Mouse (Mus musculus) layer of hippocampus, adult 18-20 months (tissue): Measurements from ENCODE around the gene Map3k11. TPM values are rescaled to one million over a fixed set of nuclear protein-coding genes. Genes with fewer than 3 reads are reported as not detected.

Source experiments
- DNase-seq, 2 experiments: peaks; one replicate each; pipeline ENCODE4 v3.0.0; 2022; ENCODE audit warnings: low spot score in 2 of 2
- total RNA-seq, 2 experiments: library from RNA; stranded (reverse); gene quantifications; 2 replicates each; pipeline ENCODE4 v1.2.3; 2021

Map3k11 gene
- total RNA-seq, 2 experiments from 2014 or later, result 17.6 to 18.1 TPM

DNA sequence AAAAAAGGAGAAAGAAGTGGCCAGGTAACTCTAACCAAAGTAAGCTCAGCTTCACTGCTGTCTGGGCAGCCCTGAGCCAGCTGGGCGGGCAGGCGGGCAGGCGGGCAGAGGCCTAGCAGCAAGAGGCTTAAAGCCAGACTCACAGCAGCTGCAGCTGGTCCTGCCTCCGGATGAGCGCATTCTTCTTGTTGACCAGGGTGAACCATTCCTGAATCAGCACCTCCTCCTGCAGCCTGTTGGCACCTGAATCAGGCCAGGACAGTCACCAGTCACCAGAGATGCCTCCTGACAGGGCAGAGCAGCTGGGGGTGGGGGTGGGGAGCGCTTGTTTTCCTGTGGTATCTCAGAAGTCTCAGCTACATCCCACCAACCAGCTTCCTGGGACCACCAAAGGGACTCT, 21.5 kb downstream of the Map3k11 start:
- DNase-seq, result no peak

DNA sequence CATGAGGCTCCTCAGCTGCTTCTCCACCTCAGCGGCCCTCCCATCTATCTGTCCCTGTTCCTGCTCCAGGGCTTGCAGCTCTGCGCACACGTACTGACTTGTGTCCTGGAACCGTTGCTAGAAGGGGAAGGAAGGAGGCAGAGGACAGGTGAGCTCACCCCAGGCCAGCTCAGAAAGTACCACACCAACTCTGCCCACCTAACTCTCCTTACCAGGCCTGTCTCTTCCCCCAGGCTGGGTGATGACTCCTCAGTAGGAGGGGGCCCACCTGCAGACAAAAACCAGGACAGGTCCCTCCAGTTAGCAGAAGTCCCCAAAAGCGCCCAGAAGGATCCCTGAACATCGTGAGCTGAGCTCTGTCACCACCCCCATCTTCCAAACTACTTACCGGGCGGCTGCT, 22.0 kb downstream of the Map3k11 start:
- DNase-seq, result no peak

DNA sequence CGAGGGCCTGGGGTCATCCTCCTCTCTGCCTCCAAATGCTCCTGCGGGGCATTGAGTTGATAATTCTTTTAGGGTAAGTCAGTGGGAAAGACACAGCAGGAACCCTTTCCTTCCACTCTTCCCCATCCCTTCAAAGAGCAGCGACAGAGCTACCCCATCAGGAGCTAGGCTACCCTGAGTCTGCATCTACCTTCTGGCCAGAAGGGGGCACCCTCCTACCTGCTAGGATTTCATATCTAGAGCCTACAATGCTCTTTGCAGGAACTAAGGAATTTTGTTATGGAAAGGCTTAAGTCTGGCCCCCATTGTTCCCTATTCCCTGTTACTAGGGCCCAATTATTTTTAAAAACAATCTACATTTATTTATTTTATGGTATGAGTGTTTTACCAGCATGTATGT, 22.7 kb downstream of the Map3k11 start:
- DNase-seq, result peak in 1 of 2 experiments; percentile 90

DNA sequence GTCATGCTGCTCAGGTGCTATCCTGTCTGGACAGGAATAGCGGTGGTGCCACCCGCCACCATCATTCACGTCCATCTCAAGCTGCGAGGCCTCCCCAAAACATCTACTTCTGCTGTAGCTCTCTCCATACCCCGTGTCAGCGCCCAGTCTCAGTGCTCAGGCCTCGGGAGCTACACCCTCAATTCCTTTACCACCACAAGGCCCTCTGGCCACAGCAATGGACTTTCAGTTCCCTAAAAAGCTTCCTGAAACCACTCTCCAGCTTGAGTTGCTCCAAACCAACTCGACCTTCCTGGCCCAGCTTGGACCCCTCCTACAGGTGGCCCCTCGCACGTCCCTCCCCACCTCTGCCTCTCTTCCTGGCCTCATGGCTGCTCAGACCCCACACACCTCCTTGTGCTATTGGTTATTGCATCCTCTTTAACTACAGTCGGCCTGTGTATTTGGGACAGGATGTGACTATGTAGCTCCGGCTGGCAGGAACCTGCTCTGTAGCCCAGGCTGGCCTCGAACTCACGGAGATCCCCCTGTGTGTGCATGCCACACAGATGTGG, 23.4 kb downstream of the Map3k11 start:
- DNase-seq, result no peak

- DNase-seq, result no peak
These were observed 24.7 kb downstream of the Map3k11 start for GRCm38 (mm10) chr19:5713255-5713654.

DNA sequence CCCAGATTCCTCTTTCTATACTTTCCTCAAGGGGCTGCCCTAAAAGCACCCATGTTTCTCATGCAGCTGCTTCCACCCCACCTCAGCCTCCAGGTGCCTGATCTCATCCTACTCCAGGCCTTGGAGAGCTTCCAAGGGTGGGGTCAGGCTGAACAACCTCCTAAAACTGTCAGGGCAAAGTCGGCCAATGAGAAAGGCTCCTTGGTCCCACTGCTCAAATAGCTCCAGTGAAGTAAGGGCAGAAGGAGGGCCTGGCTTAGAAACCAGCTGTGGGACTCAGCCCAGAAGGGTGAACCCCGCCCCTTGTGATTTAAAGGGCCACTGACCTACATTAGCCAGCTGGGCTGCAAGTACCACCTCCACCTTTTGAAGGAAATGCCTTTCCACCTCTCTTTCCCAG, 25.2 kb downstream of the Map3k11 start:
- DNase-seq, result no peak

GRCm38 (mm10) chr19:5715793-5716688, 27.5 kb downstream of the Map3k11 start:
- DNase-seq, result peak; percentile 50 to 68

GRCm38 (mm10) chr19:5716955-5717354, 28.4 kb downstream of the Map3k11 start:
- DNase-seq, result no peak

DNA sequence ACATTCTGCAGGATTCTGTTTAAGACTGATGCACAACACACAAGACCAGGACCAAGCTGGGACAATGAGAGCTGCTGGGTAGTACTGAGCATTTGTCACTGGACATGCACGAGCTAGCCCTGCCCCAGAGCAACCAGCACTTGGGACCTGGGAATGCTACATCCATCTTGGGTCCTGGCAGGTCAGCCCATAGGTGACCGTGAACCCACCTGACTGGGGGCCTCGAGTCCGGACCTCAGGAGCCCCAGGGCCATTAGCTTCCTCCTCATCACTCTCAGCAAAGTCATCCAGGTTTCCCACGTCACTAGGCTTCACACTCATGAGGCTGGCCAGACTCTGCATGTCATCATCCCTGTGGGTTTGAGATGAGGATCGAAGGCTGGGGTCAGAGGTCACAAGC, 32.7 kb downstream of the Map3k11 start:
- no peak for DNase-seq

DNA sequence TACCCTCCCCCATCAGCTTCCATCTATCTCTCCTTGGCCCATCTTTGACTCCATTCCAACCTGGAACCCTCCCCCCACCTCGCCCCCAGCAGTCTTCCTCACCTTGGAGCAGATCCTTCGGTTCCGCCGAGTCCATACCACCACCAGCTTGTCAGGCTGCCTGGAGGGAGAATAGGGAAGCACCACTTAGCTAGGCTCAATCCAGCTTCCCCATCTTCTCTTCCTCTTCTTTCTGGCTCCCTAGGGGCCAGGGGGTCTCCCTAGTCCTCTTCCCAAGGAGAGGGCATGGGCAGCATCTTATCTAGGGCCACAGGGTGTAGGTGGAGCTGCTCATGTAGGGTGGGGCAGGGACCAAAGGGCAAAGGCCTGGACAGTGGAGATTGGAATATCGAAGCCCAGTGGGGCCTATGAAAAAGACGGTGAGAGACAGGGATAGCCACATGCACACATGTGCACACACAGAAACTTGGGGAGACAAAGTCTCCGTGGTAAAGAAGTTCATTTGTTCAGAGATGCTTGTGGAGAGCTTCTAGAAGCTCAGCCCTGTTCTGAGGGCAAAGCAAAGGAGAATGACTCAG, 34.4 kb downstream of the Map3k11 start:
- DNase-seq, result no peak

- no peak for DNase-seq
These were observed 35.5 kb downstream of the Map3k11 start for GRCm38 (mm10) chr19:5723934-5724548.

DNA sequence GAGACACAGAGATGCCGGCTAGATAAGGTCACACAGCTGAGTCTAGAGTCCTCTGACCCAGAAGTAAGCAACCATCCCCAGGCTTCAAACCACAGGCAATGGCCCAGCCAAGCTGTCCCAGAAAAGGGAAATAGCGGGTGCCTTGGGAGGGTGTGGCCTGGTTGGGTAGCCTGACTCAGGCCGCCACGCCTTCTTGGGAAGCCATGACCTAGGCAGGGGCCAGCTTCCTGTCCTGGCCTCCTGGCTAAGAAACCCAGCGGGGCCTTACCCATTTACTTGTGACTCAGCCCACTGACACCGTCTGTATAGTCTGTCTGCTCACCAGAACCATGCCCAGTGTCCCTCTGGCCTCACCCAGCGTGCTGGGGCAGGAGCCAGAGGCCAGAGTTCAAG, 36.0 kb downstream of the Map3k11 start:
- no peak for DNase-seq

DNA sequence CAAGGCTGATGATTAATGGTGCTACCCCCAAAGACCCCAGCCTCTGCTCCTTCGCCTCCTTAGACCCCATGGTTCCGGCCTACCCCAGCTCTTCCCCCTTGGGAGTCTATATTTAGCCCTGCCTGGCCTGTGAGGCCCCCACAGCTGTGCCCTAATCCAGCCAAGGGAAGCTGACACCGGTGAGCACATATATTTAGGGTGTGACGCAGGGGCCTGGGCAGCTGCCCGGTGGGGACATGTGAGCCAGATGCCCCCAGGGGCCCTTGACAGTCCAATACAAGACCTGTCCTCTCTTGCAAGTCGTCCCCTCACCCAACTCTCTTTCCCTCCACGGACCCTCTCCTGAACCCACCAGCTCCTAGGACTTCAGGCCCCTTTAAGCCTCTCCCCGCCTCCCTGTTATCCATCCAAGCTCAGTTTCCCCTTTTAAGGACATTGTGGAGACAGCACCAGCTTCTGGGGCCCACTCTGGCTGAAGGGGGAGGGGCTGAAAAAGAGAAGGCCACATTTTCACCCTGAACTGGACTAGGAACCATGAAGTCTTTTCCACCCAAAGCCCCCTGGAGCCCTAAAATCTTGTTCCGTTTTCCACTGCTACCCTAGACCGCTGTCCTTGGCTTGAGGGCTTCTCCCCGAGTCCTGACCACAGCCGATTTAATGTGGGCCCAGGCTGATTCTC, 36.6 kb downstream of the Map3k11 start:
- no peak for DNase-seq

DNA sequence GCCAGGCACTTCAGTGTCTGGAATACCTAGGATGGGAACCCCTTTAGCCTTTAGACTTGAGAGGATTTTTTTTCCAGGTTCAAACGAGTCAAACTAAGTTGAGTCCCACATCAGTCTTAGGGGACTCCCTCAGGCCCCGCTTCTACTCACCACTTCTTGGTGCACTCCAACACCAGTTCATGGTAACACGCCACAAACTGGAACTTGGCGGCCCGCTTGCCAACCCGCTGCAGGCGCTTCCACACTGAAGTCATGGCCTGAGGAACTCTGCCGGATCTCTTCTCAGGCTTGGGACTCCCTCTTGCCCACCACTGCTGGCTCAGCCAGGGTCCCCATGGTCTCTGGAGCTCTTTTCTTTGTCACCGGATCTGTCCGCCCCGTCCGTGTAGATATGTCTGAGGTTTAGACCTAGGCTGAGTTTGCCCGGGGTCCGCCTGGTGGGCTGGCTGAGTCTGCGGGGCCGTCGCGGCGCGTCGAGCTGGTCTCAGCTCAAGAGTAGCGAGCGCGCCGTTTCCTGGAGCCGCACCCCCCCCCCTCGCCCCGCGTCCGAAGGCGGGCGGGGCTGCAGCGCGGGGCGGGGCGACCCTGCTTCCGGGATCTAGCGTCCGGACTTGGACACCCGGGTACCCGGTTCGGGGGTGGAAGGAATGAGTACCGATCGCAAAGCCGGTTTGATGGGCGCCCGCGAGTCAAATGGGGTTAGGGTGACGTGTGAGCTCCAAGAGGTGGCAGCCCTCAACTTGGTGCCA, 37.4 kb downstream of the Map3k11 start, which contains the start of gene Ehbp1l1:
TSS of gene Ehbp1l1 (minus strand) at position 551 of the 749 bp plus-strand sequence.
- no peak for DNase-seq

DNA sequence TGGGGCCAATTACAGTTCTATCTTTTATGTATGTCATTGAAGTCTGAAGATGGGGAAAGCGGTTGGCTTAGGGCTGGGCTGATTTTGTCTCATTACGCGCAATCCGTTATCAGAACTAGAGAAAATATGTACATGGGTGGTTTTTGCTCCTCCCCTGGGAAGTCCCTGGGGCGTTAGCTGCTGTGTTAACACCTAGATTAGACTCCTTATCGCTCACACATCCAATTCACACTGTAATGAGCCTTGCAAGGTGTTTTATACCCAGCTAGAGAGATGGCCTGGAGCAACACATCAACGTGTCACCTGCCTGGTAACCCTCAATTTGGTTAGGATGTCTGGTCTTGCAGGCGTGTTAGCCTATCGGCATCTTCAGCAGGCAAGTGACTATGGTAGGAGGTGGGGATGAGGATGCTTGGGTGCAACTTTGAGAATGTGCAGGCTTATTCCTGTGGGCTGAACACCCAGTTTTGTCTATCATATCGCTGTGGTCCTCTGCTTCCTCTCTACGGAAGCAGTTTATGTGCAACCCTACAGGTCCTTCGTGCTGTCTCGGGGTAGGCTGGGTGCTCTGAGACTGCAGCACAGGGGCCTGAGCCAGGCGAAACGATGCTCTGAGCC, 38.5 kb downstream of the Map3k11 start:
- no peak for DNase-seq

DNA sequence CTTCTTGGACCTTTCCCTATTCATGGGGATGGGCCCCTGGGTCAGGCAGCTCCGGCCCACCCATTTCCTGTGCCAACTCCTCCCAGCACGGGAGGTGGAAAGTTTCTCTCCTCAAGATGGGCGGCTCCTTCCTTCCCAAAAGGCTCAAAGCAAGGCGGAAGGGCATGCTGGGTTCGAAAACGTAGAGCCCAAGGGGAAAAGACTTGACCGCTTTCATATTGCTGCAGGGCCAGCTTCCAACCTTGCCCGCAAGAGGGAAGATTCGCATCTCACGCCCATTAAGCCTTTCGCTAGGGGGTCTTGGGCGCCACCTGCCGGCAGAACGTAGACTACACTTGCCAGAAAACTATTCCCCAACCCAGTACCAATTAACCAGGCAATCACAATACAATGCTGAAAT, 39.2 kb downstream of the Map3k11 start:
- peak; percentile 76 to 92 for DNase-seq

GRCm38 (mm10) chr19:5728631-5729443, 40.3 kb downstream of the Map3k11 start:
- DNase-seq, result peak in 1 of 2 experiments; percentile 59

DNA sequence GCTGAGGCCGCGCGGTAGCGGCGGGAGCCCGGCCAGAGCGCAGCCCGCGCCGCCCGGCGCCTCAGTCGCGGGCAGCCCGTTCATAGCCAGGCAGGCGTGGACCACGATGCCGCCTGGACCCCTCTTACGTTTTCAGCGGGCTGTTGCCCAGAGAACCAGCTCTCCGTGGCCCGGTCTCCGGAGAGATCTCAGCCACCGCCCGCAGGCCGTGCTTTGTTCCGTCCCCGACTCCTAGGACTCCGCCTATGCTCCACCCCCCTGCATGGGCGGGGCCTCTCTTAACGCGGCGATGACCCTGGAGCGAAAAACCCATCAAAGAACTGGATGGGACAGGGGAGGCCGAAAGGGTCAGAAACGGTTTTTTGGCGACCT, 40.9 kb downstream of the Map3k11 start, which contains the start of gene Fam89b:
TSS of gene Fam89b (minus strand) at position 210 of the 372 bp plus-strand sequence.
- peak; percentile 73 to 86 for DNase-seq
